Mouse (Mus musculus): ENCODE measurements around the gene Gpc4. TPM values are rescaled to one million over a fixed set of nuclear protein-coding genes. Genes with fewer than 3 reads are reported as not detected.

Gpc4 gene
- total RNA-seq, 2 experiments from 2014 or later = 183 to 209 TPM

GRCm38 (mm10) chrX:52151555-52151954, 13.5 kb downstream of the Gpc4 start:
- DNase-seq (ENCODE audit: low spot score in 2 of 2) = no peak

GRCm38 (mm10) chrX:52151100-52151499, 14.0 kb downstream of the Gpc4 start:
- no peak for DNase-seq (ENCODE audit: low spot score in 2 of 2)

- no peak for DNase-seq (ENCODE audit: low spot score in 2 of 2)
These were observed 19.5 kb downstream of the Gpc4 start for GRCm38 (mm10) chrX:52145563-52145962.

- DNase-seq (ENCODE audit: low spot score in 2 of 2) = no peak
These were observed 20.6 kb downstream of the Gpc4 start for GRCm38 (mm10) chrX:52144491-52144890.

DNA sequence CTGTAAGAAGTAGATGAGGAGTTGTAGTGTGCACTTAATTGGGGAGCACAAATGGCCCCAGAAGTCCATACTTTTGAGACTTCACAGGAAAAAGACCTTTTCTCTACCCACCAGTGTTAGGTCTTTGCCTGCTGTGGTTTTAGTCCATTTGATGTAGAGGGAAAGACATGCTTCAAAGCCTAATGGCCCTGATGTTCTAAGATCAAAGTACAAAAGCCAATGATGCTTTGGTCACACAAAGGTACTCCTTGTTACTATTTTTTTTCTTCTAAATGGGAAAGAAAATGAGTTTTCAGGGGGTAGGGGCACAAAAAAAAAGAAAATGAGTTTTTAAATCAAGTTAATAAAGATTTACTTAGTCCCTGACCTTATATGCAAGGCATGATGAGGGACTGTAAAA, 24.7 kb downstream of the Gpc4 start:
- no peak for DNase-seq (ENCODE audit: low spot score in 2 of 2)

DNA sequence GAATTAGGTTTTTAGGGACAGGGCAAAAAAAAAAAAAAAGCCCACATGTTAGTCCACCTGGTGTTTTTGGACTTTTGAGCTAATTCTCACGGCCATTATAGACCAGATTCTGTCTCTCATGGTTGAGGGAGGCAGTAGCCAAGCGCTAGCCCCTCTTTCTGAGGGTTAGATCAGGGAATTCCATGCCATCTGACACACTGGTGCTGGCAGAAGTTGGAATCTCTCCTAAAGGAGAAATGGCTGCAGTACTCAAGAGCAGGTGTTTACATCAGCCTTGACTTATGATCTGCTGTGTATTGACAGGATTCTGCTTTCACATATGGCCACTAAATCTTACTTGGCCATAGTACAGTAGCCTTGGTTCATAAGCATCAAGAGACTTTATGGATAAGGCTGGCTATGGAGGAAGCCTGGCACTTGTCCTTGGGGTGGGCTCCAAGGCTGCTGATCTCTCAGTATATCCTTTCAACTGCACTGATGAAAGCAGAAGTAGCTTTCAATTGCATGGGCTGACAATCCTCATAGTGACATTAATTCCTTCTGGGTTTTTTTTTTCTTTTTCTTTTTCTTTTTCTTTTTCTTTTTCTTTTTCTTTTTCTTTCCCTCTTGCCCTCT, 26.5 kb downstream of the Gpc4 start:
- DNase-seq (ENCODE audit: low spot score in 2 of 2) = no peak

- DNase-seq (ENCODE audit: low spot score in 2 of 2) = no peak
These were observed 27.0 kb downstream of the Gpc4 start for GRCm38 (mm10) chrX:52138033-52138432.

DNA sequence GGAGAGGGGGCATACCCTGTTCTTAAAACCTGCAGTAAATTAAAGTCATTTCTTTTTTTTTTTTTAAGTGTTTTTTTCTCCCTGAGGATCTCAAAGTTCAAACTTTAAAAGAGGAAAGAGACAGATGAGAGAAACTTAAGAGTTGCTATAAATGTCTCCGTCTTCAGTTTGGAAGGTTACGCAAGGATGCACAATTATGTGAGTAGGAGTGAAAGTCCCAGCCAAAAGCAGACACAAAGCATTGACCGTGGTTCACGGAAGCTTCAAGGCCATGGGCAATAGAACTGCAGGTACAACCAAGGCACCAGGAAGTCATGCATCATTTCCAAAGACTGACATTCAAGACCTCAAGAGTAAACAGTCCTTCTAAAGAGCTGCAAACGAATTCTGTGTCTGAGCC, 28.5 kb downstream of the Gpc4 start:
- DNase-seq (ENCODE audit: low spot score in 2 of 2) = no peak

- DNase-seq (ENCODE audit: low spot score in 2 of 2) = no peak
These were observed 35.4 kb downstream of the Gpc4 start for GRCm38 (mm10) chrX:52129604-52130003.

GRCm38 (mm10) chrX:52128794-52129193, 36.3 kb downstream of the Gpc4 start:
- no peak for DNase-seq (ENCODE audit: low spot score in 2 of 2)

DNA sequence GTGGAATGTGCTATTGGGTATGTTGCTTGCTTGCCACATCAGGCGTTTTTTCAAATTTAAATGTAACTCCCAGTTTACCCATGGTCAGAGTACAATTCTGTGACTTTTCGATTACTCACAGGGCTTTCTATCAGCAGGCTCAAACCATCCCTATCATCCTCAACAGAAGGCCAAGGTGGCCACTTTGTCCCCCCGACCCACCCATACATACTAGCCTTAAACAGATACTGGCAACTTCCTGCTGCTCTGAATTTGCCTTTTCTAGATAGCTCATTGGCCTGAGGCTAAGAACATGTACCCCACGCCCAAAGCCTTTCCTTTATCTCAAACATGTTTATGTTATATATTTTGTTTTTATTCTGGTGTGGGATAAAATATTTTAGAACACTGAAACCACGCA, 51.4 kb downstream of the Gpc4 start:
- DNase-seq (ENCODE audit: low spot score in 2 of 2) = no peak

GRCm38 (mm10) chrX:52109663-52110062, 55.4 kb downstream of the Gpc4 start:
- no peak for DNase-seq (ENCODE audit: low spot score in 2 of 2)

GRCm38 (mm10) chrX:52108966-52109365, 56.1 kb downstream of the Gpc4 start:
- DNase-seq (ENCODE audit: low spot score in 2 of 2) = no peak

DNA sequence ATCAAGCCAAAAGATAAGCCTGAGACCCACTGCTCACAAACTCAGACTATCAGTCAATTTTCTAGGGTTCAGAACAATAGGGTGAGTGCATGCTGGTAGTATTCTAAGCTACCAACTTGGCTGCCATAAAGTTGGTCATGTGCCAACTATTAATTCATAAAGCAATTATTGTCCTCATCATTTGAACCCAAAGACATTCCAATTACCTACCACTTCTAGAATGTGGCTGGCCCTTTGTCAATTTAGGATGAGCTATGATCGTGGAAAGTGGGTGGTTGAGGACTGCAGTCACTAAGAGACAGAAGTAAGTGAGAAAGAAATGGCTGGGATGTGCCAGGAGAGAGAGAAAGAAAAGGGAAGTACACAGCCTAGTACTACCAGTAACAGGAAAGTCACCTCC, 61.3 kb downstream of the Gpc4 start:
- no peak for DNase-seq (ENCODE audit: low spot score in 2 of 2)

GRCm38 (mm10) chrX:52101940-52102339, 63.1 kb downstream of the Gpc4 start:
- no peak for DNase-seq (ENCODE audit: low spot score in 2 of 2)

DNA sequence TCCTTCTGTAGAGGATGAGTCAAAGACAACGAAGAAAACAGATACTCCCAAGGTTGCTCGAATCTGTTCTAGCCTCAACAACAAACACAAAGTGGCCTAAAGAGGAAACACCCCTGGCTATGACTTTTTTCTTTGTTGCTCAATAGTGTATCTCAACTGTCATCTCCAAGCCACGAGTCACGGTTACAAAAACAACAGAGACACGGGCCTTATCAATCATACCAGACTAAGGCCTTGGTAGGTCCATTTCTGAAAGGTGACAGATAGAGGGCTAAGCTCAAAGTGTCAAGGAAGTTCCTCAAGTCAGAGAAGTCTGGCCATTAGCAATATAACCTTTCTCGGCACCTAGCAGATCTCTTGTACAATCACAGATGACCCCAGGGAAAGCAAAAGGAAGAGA, 63.6 kb downstream of the Gpc4 start:
- DNase-seq (ENCODE audit: low spot score in 2 of 2) = no peak

DNA sequence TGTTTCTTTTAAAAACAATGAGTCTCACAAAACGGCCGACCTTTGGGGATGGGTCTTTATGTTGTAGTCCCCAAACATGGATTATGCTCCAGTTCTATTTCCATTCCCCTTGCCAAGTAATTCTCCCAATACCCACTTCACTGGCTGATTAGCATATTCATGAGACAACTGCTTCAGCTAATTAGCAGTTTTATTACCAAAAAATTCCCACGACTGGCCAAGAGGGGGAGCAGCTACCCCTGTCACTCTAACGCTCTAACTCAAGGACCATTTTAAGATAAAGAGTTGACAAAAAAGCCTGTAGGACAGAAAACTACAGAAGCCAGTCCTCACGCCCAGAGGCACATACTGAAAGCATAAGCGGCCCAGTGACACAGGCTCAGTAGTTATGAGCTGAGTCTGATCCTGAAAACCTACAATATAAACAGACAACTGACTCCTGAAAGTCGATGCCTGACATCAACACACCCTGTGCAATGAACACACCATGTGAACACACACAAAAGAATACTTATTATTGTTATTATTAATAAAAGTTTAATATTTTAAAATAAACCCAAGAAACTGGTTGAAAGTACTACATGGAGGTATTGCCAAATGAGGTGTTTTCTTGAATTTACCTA, 77.2 kb downstream of the Gpc4 start:
- no peak for DNase-seq (ENCODE audit: low spot score in 2 of 2)

DNA sequence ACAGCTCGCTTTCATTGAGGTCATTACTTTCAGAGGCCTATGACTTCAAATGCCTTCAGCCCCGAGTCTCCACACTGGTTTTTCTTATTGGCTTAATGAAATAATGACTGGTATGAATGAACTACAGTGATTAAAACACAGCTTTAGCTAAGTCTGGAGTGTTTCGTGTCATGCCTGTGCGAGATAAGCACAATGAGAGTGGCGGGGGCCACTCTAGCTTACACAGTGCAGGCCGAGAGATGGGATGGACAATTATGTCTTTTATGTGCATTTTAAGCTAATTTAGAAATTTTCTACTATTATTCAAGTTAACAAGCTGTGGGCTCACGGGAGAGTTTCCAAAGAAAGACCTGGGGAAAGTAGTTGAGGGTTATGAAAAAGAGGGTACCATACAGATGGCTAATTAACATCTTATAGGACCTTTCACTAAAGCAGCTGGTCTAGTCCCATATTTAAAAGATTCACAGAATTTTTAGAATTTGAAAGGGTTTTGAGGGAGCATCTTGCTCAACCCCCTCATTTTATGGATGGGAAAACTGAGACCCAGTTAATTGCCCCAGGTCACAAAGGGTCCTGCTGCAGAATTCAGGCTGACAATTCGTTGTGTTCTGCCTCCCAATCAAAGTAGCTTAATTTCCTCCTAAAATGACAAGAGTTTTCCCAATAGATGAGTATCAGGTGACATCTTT, 78.0 kb downstream of the Gpc4 start:
- DNase-seq (ENCODE audit: low spot score in 2 of 2) = no peak

- no peak for DNase-seq (ENCODE audit: low spot score in 2 of 2)
These were observed 81.5 kb downstream of the Gpc4 start for GRCm38 (mm10) chrX:52083557-52083956.

- DNase-seq (ENCODE audit: low spot score in 2 of 2) = no peak
These were observed 92.6 kb downstream of the Gpc4 start for GRCm38 (mm10) chrX:52072410-52072809.

DNA sequence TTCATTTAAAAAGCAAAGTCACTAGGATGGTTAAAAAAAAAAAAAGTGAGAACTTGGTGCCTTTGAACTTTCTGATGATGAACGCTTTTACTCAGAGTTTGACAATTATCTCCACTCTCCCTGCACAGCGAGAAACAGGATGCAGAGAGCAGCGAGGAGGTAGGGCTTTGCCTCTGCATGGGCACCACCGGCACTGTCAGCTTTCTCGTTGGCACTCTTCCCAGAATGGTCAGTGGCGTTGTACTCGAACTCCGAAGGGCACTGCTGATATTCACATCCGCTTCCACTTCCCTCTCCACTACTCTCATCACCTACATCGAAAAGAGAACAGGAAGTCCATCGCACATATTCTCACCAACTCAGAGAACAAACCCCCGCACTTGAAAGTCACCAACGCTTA, 111.6 kb downstream of the Gpc4 start:
- DNase-seq (ENCODE audit: low spot score in 2 of 2) = no peak

- peak in 1 of 2 experiments; percentile 6 for DNase-seq (ENCODE audit: low spot score in 2 of 2)
These were observed 113.0 kb downstream of the Gpc4 start for GRCm38 (mm10) chrX:52052011-52052410.

- no peak for DNase-seq (ENCODE audit: low spot score in 2 of 2)
These were observed 114.1 kb downstream of the Gpc4 start for GRCm38 (mm10) chrX:52050941-52051340.

All from adrenal gland, postnatal 4 days (tissue).